Mouse (Mus musculus) stomach, embryonic 15.5 days (tissue): Measurements from ENCODE around the gene Diaph2. TPM values are rescaled to one million over a fixed set of nuclear protein-coding genes. Genes with fewer than 3 reads are reported as not detected.

Experiments
- ATAC-seq: fragments of 200-750 bp; cut with Nextera tagmentation; 2 replicates; pipeline ENCODE4 v1.8.0; 2017; ENCODE audit warnings: low read depth, moderate number of reproducible peaks, moderate TSS enrichment; ENCODE audit not compliant: insufficient read depth, low FRiP score
- H3K27ac ChIP-seq: fragments of 300-500 bp; sonication (generic); 2 replicates; pipeline ENCODE4 v1.5.1; 2015; ENCODE audit warnings: mild to moderate bottlenecking, inconsistent platforms
- H3K27me3 ChIP-seq: fragments of 300-500 bp; sonication (generic); replicated peaks from 2 replicates; pipeline ENCODE4 v1.6.1; 2015; ENCODE audit warnings: inconsistent platforms
- H3K36me3 ChIP-seq: fragments of 300-500 bp; sonication (generic); 2 replicates; pipeline ENCODE4 v1.6.1; 2015; ENCODE audit warnings: inconsistent platforms
- H3K4me1 ChIP-seq: fragments of 300-500 bp; sonication (generic); 2 replicates; pipeline ENCODE4 v1.6.1; 2015; ENCODE audit warnings: inconsistent platforms
- H3K4me2 ChIP-seq: fragments of 300-500 bp; sonication (generic); 2 replicates; pipeline ENCODE4 v1.6.1; 2015; ENCODE audit warnings: mild to moderate bottlenecking, inconsistent platforms
- H3K4me3 ChIP-seq: fragments of 300-500 bp; sonication (generic); replicated peaks from 2 replicates; pipeline ENCODE4 v1.5.1; 2015; ENCODE audit warnings: inconsistent platforms
- H3K9ac ChIP-seq: fragments of 300-500 bp; sonication (generic); 2 replicates; pipeline ENCODE4 v1.6.1; 2015; ENCODE audit warnings: inconsistent platforms
- H3K9me3 ChIP-seq: fragments of 300-500 bp; sonication (generic); 2 replicates; pipeline ENCODE4 v1.6.1; 2016; ENCODE audit warnings: inconsistent platforms
- WGBS: fragments of 180-500 bp; shearing (Covaris S2); methylation state at CpG from one replicate; pipeline ENCODE4 v1.1.7; 2015; 5-methylcytosine and 5-hydroxymethylcytosine counted together
- polyA plus RNA-seq: library from polyadenylated mRNA; unstranded; fragments of >200 nt; fragmentation: Nextera tagmentation; extraction: Ambion mirVana; gene quantifications from 2 replicates; pipeline ENCODE4 v1.2.1, GENCODE M21; 2015

The Diaph2 gene
- polyA plus RNA-seq, 1 experiment from 2014 or later, result 6.4 TPM

- 33% methylated on average over 5 of the region's 5 CpGs for WGBS
- H3K9me3 ChIP-seq, result no peaks in the 10 kb centered on the region
- no peak overlapping the region for H3K4me3 ChIP-seq
- H3K27ac ChIP-seq, result no peak overlapping the region
- H3K27me3 ChIP-seq, result no peaks in the 10 kb centered on the region
- no peaks in the 10 kb centered on the region for H3K4me1 ChIP-seq
- no peaks in the 10 kb centered on the region for H3K36me3 ChIP-seq
- ATAC-seq, result no peak
- no peak overlapping the region for H3K4me2 ChIP-seq
- H3K9ac ChIP-seq, result no peak overlapping the region
These were observed 756.1 kb downstream of the Diaph2 start for GRCm38 (mm10) chrX:130505626-130506025.
